Mouse (Mus musculus) forebrain, embryonic 14.5 days (tissue): ENCODE measurements at regions not wholly inside any gene's neighbourhood (a gene's known extent, or its start where the extent isn't known, plus 50 kb on each side); places are given as distances from the start of the nearest gene placed in this dataset.

Experiments used
- ATAC-seq: fragments of 200-750 bp; cut with Nextera tagmentation; 2 replicates; pipeline ENCODE4 v1.8.0; 2017; ENCODE audit warnings: mild to moderate bottlenecking, moderate library complexity
- DNase-seq: peaks from one replicate; pipeline ENCODE4 v3.0.0-alpha.2; 2015; ENCODE audit warnings: low spot score
- H3K27ac ChIP-seq: fragments of 300-500 bp; sonication (generic); 2 replicates; pipeline ENCODE4 v1.5.1; 2014; ENCODE audit warnings: low read depth, mild to moderate bottlenecking, control low read depth, low read length, moderate library complexity
- H3K27me3 ChIP-seq: fragments of 300-500 bp; sonication (generic); replicated peaks from 2 replicates; pipeline ENCODE4 v1.6.1; 2014; ENCODE audit warnings: low read length, control low read depth, mixed read lengths; ENCODE audit not compliant: control insufficient read depth, insufficient read depth
- H3K36me3 ChIP-seq: fragments of 300-500 bp; sonication (generic); 2 replicates; pipeline ENCODE4 v1.6.1; 2014; ENCODE audit warnings: low read length, control low read depth; ENCODE audit not compliant: control insufficient read depth, insufficient read depth
- H3K4me1 ChIP-seq: fragments of 300-500 bp; sonication (generic); 2 replicates; pipeline ENCODE4 v1.6.1; 2014; ENCODE audit warnings: antibody characterized with exemption, low read length, control low read depth; ENCODE audit not compliant: control insufficient read depth, insufficient read depth
- H3K4me2 ChIP-seq: fragments of 300-500 bp; sonication (generic); 2 replicates; pipeline ENCODE4 v1.6.1; 2014; ENCODE audit warnings: mild to moderate bottlenecking, control low read depth, low read length
- H3K4me3 ChIP-seq: fragments of 300-500 bp; sonication (generic); 2 replicates; pipeline ENCODE4 v1.5.1; 2014; ENCODE audit warnings: low read depth, low read length, control low read depth
- H3K9ac ChIP-seq: fragments of 300-500 bp; sonication (generic); 2 replicates; pipeline ENCODE4 v1.6.1; 2014; ENCODE audit warnings: mild to moderate bottlenecking, low read length, control low read depth, moderate library complexity
- H3K9me3 ChIP-seq: fragments of 300-500 bp; sonication (generic); replicated peaks from 2 replicates; pipeline ENCODE4 v1.6.1; 2016; ENCODE audit warnings: low read length, control low read depth, mixed read lengths; ENCODE audit not compliant: control insufficient read depth
- WGBS: fragments of 180-500 bp; shearing (Covaris S2); extraction: QIAGEN DNeasy Blood & Tissue Kit; methylation state at CpG from one replicate; pipeline ENCODE4 v1.1.7; 2014; 5-methylcytosine and 5-hydroxymethylcytosine counted together

DNA sequence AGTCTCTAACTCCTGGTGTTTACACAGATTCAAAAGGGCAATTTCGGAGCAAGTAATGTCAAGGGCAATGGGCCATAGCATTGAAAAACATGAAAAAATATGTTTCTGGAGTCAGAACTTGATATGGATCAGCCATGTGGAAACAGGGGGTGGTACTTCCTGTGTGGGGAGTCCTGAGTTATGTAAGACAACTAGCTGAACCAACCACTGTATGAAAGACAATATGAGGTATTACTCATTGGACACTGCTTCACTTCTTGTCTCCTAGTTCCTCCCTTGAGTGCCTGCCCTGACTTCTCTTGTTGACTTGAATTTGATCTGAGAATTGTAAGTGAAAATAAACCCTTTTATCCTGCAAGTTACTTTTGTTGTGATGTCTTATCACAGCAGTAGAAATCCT, 580.0 kb upstream of the Cdh12 start:
- Histone ChIP-seq H3K27me3 (no peaks in the 10 kb centered on the region), H3K27ac (no peak overlapping the region), H3K9me3 (no peaks in the 10 kb centered on the region), H3K4me2 (no peak overlapping the region), H3K4me3 (no peak overlapping the region), H3K4me1 (no peaks in the 10 kb centered on the region), H3K9ac (no peak overlapping the region), H3K36me3 (no peaks in the 10 kb centered on the region)
- 88% methylated on average over 1 of the region's 1 CpGs for WGBS
- ATAC-seq: no peak
- DNase-seq: no peak

DNA sequence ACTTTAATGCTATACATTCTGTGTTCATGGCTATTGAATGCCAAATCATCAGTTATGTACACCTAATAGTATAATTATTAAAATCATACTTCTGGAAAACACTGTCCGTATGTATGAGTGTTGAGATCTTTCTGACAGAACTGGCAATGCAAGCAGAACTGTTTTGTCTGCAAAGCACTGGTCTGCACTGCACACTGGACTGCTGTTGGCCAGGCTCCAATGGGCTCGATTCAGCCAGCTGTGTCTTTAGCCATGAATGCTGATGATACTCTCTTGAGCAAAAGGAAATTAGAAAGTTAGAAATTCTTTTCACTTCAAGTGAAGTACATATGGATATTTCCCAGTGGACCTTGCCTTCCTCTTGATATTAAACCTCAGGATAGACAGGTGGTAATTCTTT, 576.5 kb upstream of the Cdh12 start:
- H3K4me1 ChIP-seq: no peaks in the 10 kb centered on the region
- no peak for DNase-seq
- no peaks in the 10 kb centered on the region for H3K9me3 ChIP-seq
- WGBS: 73% methylated on average over 2 of the region's 2 CpGs
- no peak overlapping the region for H3K9ac ChIP-seq
- ATAC-seq: no peak
- no peak overlapping the region for H3K4me3 ChIP-seq
- no peak overlapping the region for H3K27ac ChIP-seq
- no peaks in the 10 kb centered on the region for H3K27me3 ChIP-seq
- H3K4me2 ChIP-seq: no peak overlapping the region
- no peaks in the 10 kb centered on the region for H3K36me3 ChIP-seq
